Mouse (Mus musculus): ENCODE results near the gene Apol9a.
"Not testable (repeated sequence)": the region's sequence is repeated elsewhere in the genome, so short reads cannot be mapped to it uniquely, and the experiment has no call there.

DNA sequence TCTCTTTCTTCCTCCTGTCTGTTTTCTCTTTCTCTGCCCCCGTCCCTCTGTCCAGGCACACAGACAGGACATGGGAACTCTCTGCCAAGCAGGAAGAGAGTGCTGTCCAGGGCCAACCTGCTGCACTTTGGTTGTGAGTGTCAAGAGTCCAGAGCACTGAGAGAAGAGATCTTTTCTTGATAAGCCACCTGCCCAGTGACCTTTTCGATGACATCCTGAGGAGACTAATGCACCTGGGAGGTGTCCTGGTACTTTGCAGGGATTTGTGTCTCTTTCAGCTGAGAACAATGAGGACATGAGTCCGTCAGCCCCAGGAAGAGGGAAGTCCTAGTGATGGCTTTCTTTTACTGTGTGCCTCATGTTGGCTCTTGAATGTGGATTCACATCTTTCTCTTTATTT is 17.1 kb downstream of the Apol9a start:
- not testable (repeated sequence) for TF ChIP-seq CTCF, EP300 (IDR thresholded peaks at IDR 0.05; ENCODE audit: low read depth)

Data from liver, postnatal 0 days (tissue).